Comparison of ENCODE assay signal across 7 mouse cellular contexts in the genomic region with DNA sequence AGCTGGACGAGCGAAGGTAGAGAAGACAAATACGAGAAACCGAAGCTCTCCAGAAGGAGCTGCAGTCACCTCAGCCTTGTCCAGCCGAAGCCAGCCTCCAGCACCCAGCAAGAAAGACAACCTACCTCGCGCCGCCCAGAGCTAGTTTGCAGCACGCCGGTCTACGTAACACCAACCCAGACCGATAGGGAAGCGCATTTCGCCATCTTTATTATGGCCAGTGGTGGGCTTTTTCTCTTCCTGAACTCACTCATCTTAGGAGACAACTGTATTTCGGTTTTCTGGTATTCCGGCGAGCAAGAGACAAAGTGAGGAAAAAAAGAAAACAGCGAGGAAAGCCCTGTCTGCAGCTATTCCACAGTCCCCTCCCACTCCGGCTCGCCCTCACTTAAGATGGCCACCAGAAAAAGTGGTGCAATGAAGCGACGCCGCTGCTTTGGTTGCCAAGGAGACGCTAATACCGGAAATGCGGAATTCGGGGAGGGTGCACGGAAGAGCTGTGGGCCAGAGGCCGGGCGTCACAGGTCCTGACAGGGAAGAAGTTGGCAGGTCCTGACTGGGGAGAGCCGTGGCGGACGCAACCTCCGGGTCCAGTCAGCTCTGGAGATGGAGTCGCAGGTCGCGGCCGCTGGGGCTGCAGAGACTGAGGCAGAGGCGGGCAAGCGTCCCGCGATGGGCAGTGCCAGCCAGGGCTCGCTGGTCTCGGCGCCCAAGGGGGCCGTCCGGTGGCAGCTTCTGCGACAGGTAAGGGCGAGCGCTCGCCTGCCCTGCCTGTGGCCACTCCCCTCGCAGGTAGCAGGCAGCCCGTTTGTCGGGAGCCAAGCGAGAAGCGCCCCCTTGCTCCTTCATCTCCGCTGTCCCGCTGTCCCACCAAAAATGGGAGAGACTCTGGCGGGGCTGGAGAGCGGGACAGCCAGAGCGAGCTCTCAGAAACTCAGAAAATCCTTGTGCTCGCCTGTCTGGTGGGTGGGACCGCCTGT. TPM values are rescaled to one million over a fixed set of nuclear protein-coding genes. Genes with fewer than 3 reads are reported as not detected.
DNase-seq lines count a peak whose midpoint lies in the region; ATAC-seq and TF ChIP-seq lines count a peak whose summit lies in the region.

Gene Prepl, minus strand, starts transcription at position 122 of the 980 bp plus-strand sequence.
Gene Camkmt, plus strand, starts transcription at position 433 of the 980 bp plus-strand sequence.

- peak; percentile 99 for ATAC-seq in intestine, postnatal 0 days
- peak; percentile 98 for ATAC-seq in midbrain, embryonic 12.5 days (ENCODE audit: low FRiP score, low read depth)

- H3K9ac ChIP-seq in intestine, postnatal 0 days (ENCODE audit: low read depth, low read length): peak within 1 kb of the TSS; percentile 52
- peak within 1 kb of the TSS; percentile 78 for H3K9ac ChIP-seq in midbrain, embryonic 12.5 days (replicated peaks)

- no peaks in the 10 kb centered on the region for H3K9me3 ChIP-seq in embryonic facial prominence, embryonic 10.5 days
- no peaks in the 10 kb centered on the region for H3K9me3 ChIP-seq in intestine, postnatal 0 days (ENCODE audit: control insufficient read depth)
- H3K9me3 ChIP-seq in midbrain, embryonic 12.5 days: no peaks in the 10 kb centered on the region

- peak within 1 kb of the TSS; percentile 91 for H3K4me2 ChIP-seq in intestine, postnatal 0 days (replicated peaks; ENCODE audit: low read depth)
- H3K4me2 ChIP-seq in midbrain, embryonic 12.5 days (replicated peaks): peak within 1 kb of the TSS; percentile 83

- H3K27me3 ChIP-seq in embryonic facial prominence, embryonic 10.5 days (replicated peaks; ENCODE audit: low read depth, poor library complexity, severe bottlenecking): no peaks in the 10 kb centered on the region
- no peaks in the 10 kb centered on the region for H3K27me3 ChIP-seq in intestine, postnatal 0 days (replicated peaks; ENCODE audit: control insufficient read depth, insufficient read depth, low read length)
- H3K27me3 ChIP-seq in midbrain, embryonic 12.5 days: no peaks in the 10 kb centered on the region
- H3K27me3 ChIP-seq in small intestine, adult 2 months (ENCODE audit: control insufficient read depth, insufficient read depth, low read length): no peaks in the 10 kb centered on the region

- TF ChIP-seq CTCF in intestine, postnatal 0 days (IDR thresholded peaks at IDR 0.05; ENCODE audit: low read depth): peak; percentile 48
- TF ChIP-seq CTCF in small intestine, adult 2 months (IDR thresholded peaks at IDR 0.05; ENCODE audit: extremely low read depth, insufficient read length, insufficient replicate concordance, low read depth, low read length): no peak

- H3K27ac ChIP-seq in embryonic facial prominence, embryonic 10.5 days (replicated peaks): peak within 1 kb of the TSS; percentile 88
- peak within 1 kb of the TSS; percentile 42 for H3K27ac ChIP-seq in intestine, postnatal 0 days (ENCODE audit: low read depth, low read length)
- H3K27ac ChIP-seq in midbrain, embryonic 12.5 days (replicated peaks): peak within 1 kb of the TSS; percentile 86
- H3K27ac ChIP-seq in small intestine, adult 2 months (ENCODE audit: insufficient read depth, low read depth, low read length): peak within 1 kb of the TSS; percentile 85

- under 1% methylated on average over 63 of the region's 63 CpGs for WGBS in embryonic facial prominence, embryonic 10.5 days
- WGBS in intestine, postnatal 0 days: under 1% methylated on average over 63 of the region's 63 CpGs
- WGBS in midbrain, embryonic 12.5 days: under 1% methylated on average over 60 of the region's 63 CpGs
- WGBS in small intestine, adult 2 months: under 1% methylated on average over 63 of the region's 63 CpGs

- no peaks in the 10 kb centered on the region for H3K36me3 ChIP-seq in embryonic facial prominence, embryonic 10.5 days (replicated peaks)
- no peaks in the 10 kb centered on the region for H3K36me3 ChIP-seq in intestine, postnatal 0 days (ENCODE audit: control insufficient read depth, insufficient read depth)
- H3K36me3 ChIP-seq in midbrain, embryonic 12.5 days: no peaks in the 10 kb centered on the region
- H3K36me3 ChIP-seq in small intestine, adult 2 months (ENCODE audit: control insufficient read depth, insufficient read depth, low read length): no peaks in the 10 kb centered on the region

- H3K4me1 ChIP-seq in embryonic facial prominence, embryonic 10.5 days: peaks cover 33% of the 10 kb centered on the region
- H3K4me1 ChIP-seq in intestine, postnatal 0 days (replicated peaks; ENCODE audit: control insufficient read depth, insufficient read depth, low read length): peaks cover 3% of the 10 kb centered on the region; the same call in 1 of the 2 replicates
- H3K4me1 ChIP-seq in midbrain, embryonic 12.5 days: peaks cover 16% of the 10 kb centered on the region
- peaks cover 2% of the 10 kb centered on the region; the same call in 1 of the 2 replicates for H3K4me1 ChIP-seq in small intestine, adult 2 months (ENCODE audit: control insufficient read depth, insufficient read depth, insufficient read length, low read length)

- peak; percentile 96 for DNase-seq in adrenal gland, postnatal 10 days
- peak; percentile 96 for DNase-seq in embryonic facial prominence, embryonic 10.5 days (ENCODE audit: low spot score)
- peak; percentile 87 for DNase-seq in gonadal fat pad, adult 2 months (ENCODE audit: low read depth)
- DNase-seq in left cerebral cortex, postnatal 4 days: peak; percentile 96

- peak within 1 kb of the TSS; percentile 84 for H3K4me3 ChIP-seq in embryonic facial prominence, embryonic 10.5 days
- H3K4me3 ChIP-seq in intestine, postnatal 0 days (ENCODE audit: low read depth, low read length): peak within 1 kb of the TSS; percentile 76
- H3K4me3 ChIP-seq in midbrain, embryonic 12.5 days: peak within 1 kb of the TSS; percentile 89
- H3K4me3 ChIP-seq in small intestine, adult 2 months (ENCODE audit: low read depth, low read length): peak within 1 kb of the TSS; percentile 98

- intact Hi-C loops in left cerebral cortex, postnatal 4 days (cut with DNase I): no loop called here

- TF ChIP-seq POLR2A in small intestine, adult 2 months (IDR thresholded peaks at IDR 0.05; ENCODE audit: low read depth, low read length): peak; percentile 61

RNA-seq across cellular contexts. Expression of gene Prepl, which starts in this region (rescaled TPM):
- 10 to 100 TPM; 30.9 to 43.6 TPM for total RNA-seq in adrenal gland, postnatal 10 days (2021)
- 32.0 and 32.4 TPM in 2 replicates for polyA plus RNA-seq in embryonic facial prominence, embryonic 10.5 days (2016; fragmentation: Nextera tagmentation; extraction: Ambion mirVana)
- polyA plus RNA-seq in gonadal fat pad, adult 2 months (2012; rRNA removed): 16.4 and 19.2 TPM in 2 replicates
- 13.7 and 13.8 TPM in 2 replicates for polyA plus RNA-seq in intestine, postnatal 0 days (2015; fragmentation: Nextera tagmentation; extraction: Ambion mirVana)
- 100 to 1,000 TPM; 202 to 216 TPM for total RNA-seq in left cerebral cortex, postnatal 4 days (2021)
- polyA plus RNA-seq in midbrain, embryonic 12.5 days (2016; fragmentation: Nextera tagmentation; extraction: Ambion mirVana): 56.3 and 61.6 TPM in 2 replicates
- 2.8 and 3.0 TPM in 2 replicates for polyA plus RNA-seq in small intestine, adult 2 months (2012; rRNA removed)

RNA-seq across cellular contexts. Expression of gene Camkmt, which starts in this region (rescaled TPM):
- 1 to 10 TPM; 5.7 to 6.8 TPM for total RNA-seq in adrenal gland, postnatal 10 days (2021)
- 13.2 and 14.2 TPM in 2 replicates for polyA plus RNA-seq in embryonic facial prominence, embryonic 10.5 days (2016; fragmentation: Nextera tagmentation; extraction: Ambion mirVana)
- polyA plus RNA-seq in gonadal fat pad, adult 2 months (2012; rRNA removed): 2.5 and 3.3 TPM in 2 replicates
- 7.7 and 9.2 TPM in 2 replicates for polyA plus RNA-seq in intestine, postnatal 0 days (2015; fragmentation: Nextera tagmentation; extraction: Ambion mirVana)
- total RNA-seq in left cerebral cortex, postnatal 4 days (2021): 10 to 100 TPM; 13.1 to 14.6 TPM
- polyA plus RNA-seq in midbrain, embryonic 12.5 days (2016; fragmentation: Nextera tagmentation; extraction: Ambion mirVana): 14.5 and 15.3 TPM in 2 replicates
- polyA plus RNA-seq in small intestine, adult 2 months (2012; rRNA removed): 3.3 and 5.9 TPM in 2 replicates

Comparison
In these comparisons a context has a peak if more than half of its experiments do, and no peak if none do; other contexts are left out.
1. Peak in every context shown above with its lines: DNase-seq, ATAC-seq, H3K4me3 ChIP-seq and H3K27ac ChIP-seq.
2. RNA of gene Prepl (total RNA-seq): 202 to 216 TPM in left cerebral cortex, postnatal 4 days; 30.9 to 43.6 TPM in adrenal gland, postnatal 10 days; every median in the first group is over 4 times any median in the second.